Mouse (Mus musculus) testis, adult 2 months (tissue): ENCODE measurements around the gene Rex2. TPM values are rescaled to one million over a fixed set of nuclear protein-coding genes. Genes with fewer than 3 reads are reported as not detected.

Source experiments
- polyA plus RNA-seq: library from polyadenylated mRNA; depleted of rRNA; stranded (reverse); fragments of >200 nt; gene quantifications from 2 replicates; pipeline ENCODE4 v1.2.3, GENCODE M21; 2012; rRNA removed

Gene Rex2
- polyA plus RNA-seq, 1 experiment, result 0.07 TPM

Other genes with a start within 250 kb of the Rex2 start
- gene Gm21411, start 112.3 kb upstream of the Rex2 start, polyA plus RNA-seq, result 1.2 TPM in 1 of 2 replicates, not detected in the other
- gene Zfp989, start 49.9 kb upstream of the Rex2 start, polyA plus RNA-seq, result 0.05 TPM in 1 of 2 replicates, not detected in the other
- gene Zfp991, start 110.2 kb downstream of the Rex2 start, polyA plus RNA-seq, result 3.0 and 3.2 TPM in 2 replicates